Mouse (Mus musculus) ES-E14 (cell line): ENCODE measurements around the gene Znrf3.

Source experiments
- MAFK ChIP-seq: IDR thresholded peaks from 2 replicates; pipeline ENCODE4 v1.6.1; 2014; ENCODE audit warnings: mild to moderate bottlenecking, low read depth, low read length, inconsistent platforms; ENCODE audit not compliant: insufficient read depth
- ZC3H11A ChIP-seq: IDR thresholded peaks from 2 replicates; pipeline ENCODE4 v1.6.1; 2012; ENCODE audit warnings: low read depth, mild to moderate bottlenecking, inconsistent platforms, low read length, borderline replicate concordance

DNA sequence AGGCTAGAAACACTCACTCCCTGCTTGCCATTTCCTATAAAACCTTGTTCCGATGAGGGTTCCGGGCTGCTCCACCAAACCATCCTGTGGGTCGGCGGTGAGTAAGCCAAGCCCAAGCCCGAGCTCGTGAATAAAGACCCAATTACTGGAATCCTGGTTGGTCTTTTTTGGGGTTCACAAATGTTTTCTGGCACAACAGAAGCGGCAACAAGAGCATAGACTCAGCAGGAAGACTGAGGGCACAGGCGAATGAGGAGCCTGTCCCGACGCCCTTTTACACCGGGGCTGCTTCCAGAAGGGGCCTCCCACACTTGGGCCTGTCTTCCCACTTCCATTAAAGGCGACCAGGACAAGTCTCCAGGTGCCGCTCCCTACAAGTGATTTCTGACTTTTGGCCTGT lies 37.9 kb upstream of the Znrf3 start:
- TF ChIP-seq MAFK (no peak), ZC3H11A (no peak)
